Mouse (Mus musculus): ENCODE results near the gene AW146154.

- TF ChIP-seq POLR2A (IDR thresholded peaks at IDR 0.05; ENCODE audit: borderline replicate concordance, extremely low read depth, insufficient read depth, insufficient read length, poor library complexity, severe bottlenecking), result no peak
- no peak for TF ChIP-seq CTCF (IDR thresholded peaks at IDR 0.05; ENCODE audit: borderline replicate concordance, extremely low read depth, insufficient read depth, insufficient read length)
Observed at GRCm38 (mm10) chr7:41499389-41500049, at the start of gene AW146154, which contains the start of gene Gm20449.
